Mouse (Mus musculus) embryonic facial prominence, embryonic 11.5 days (tissue): Measurements from ENCODE around the gene Ykt6. TPM values are rescaled to one million over a fixed set of nuclear protein-coding genes. Genes with fewer than 3 reads are reported as not detected.
"Not testable (repeated sequence)": the region's sequence is repeated elsewhere in the genome, so short reads cannot be mapped to it uniquely, and the experiment has no call there.

Experiments
- ATAC-seq: fragments of 200-750 bp; cut with Nextera tagmentation; replicated peaks from 2 replicates; pipeline ENCODE4 v1.8.0; 2017; ENCODE audit warnings: low read depth; ENCODE audit not compliant: insufficient number of reproducible peaks, low FRiP score, low TSS enrichment
- DNase-seq: peaks from one replicate; pipeline ENCODE4 v3.0.0-alpha.2; 2015; ENCODE audit warnings: low spot score
- H3K27ac ChIP-seq: fragments of 300-500 bp; sonication (generic); replicated peaks from 2 replicates; pipeline ENCODE4 v1.5.1; 2014; ENCODE audit warnings: mild to moderate bottlenecking, low read depth, low read length, control low read depth
- H3K27me3 ChIP-seq: fragments of 300-500 bp; sonication (generic); 2 replicates; pipeline ENCODE4 v1.6.1; 2014; ENCODE audit warnings: mild to moderate bottlenecking, low read length, moderate library complexity, mixed read lengths; ENCODE audit not compliant: control insufficient read depth, insufficient read depth
- H3K36me3 ChIP-seq: fragments of 300-500 bp; sonication (generic); replicated peaks from 2 replicates; pipeline ENCODE4 v1.6.1; 2014; ENCODE audit warnings: low read depth, mild to moderate bottlenecking, low read length, moderate library complexity, mixed read lengths; ENCODE audit not compliant: control insufficient read depth, insufficient read depth
- H3K4me1 ChIP-seq: fragments of 300-500 bp; sonication (generic); 2 replicates; pipeline ENCODE4 v1.6.1; 2014; ENCODE audit warnings: low read length, mixed read lengths; ENCODE audit not compliant: control insufficient read depth, insufficient read depth
- H3K4me2 ChIP-seq: fragments of 300-500 bp; sonication (generic); 2 replicates; pipeline ENCODE4 v1.6.1; 2014; ENCODE audit warnings: low read depth, mild to moderate bottlenecking, control low read depth, low read length, moderate library complexity
- H3K4me3 ChIP-seq: fragments of 300-500 bp; sonication (generic); 2 replicates; pipeline ENCODE4 v1.5.1; 2014; ENCODE audit warnings: low read depth, low read length, control low read depth
- H3K9ac ChIP-seq: fragments of 300-500 bp; sonication (generic); replicated peaks from 2 replicates; pipeline ENCODE4 v1.6.1; 2014; ENCODE audit warnings: mild to moderate bottlenecking, control low read depth, low read length
- H3K9me3 ChIP-seq: fragments of 300-500 bp; sonication (generic); replicated peaks from 2 replicates; pipeline ENCODE4 v1.6.1; 2016; ENCODE audit warnings: mild to moderate bottlenecking, low read length, inconsistent platforms, mixed read lengths; ENCODE audit not compliant: control insufficient read depth
- WGBS: fragments of 180-500 bp; shearing (Covaris S2); extraction: QIAGEN DNeasy Blood & Tissue Kit; methylation state at CpG from one replicate; pipeline ENCODE4 v1.1.7; 2014; 5-methylcytosine and 5-hydroxymethylcytosine counted together
- polyA plus RNA-seq: library from polyadenylated mRNA; unstranded; fragments of >200 nt; fragmentation: Nextera tagmentation; extraction: Ambion mirVana; gene quantifications from 2 replicates; pipeline ENCODE4 v1.2.1, GENCODE M21; 2014

The Ykt6 gene
- polyA plus RNA-seq, 1 experiment from 2014 or later: 30.1 TPM

DNA sequence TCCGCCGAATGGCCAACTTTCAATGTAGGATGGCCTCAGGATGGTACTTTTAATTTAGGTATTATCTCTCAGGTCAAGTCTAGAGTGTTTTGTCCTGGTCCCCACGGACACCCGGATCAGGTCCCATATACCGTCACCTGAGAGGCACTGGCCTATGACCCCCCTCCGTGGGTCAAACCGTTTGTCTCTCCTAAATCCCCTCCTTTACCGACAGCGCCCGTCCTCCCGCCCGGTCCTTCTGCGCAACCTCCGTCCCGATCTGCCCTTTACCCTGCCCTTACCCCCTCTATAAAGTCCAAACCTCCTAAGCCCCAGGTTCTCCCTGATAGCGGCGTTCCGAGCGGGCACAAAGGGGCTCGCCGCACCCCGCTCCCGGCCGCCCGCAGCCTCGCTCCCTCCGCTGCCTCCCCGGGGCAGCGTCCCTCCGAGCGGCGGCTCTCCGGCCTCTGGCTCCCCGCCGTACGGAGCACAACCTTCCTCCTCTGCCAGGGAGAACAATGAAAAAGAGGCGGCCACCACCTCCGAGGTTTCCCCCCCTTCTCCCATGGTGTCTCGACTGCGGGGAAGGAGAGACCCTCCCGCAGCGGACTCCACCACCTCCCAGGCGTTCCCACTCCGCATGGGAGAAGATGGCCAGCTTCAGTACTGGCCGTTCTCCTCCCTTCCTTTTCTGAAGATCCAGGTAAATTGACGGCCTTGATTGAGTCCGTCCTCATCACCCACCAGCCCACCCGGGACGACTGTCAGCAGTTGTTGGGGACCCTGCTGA is 51.7 kb downstream of the Ykt6 start:
- Histone ChIP-seq H3K4me3 (peak overlapping the region; percentile 35), H3K4me2 (peak overlapping the region; percentile 33)
- H3K9me3 ChIP-seq, DNase-seq, H3K27me3 ChIP-seq, H3K4me1 ChIP-seq, H3K36me3 ChIP-seq, H3K27ac ChIP-seq, H3K9ac ChIP-seq: not testable (repeated sequence)
- 0 out of 2 replicates have a peak, but pooled peaks have one; percentile 62 for ATAC-seq
- 4% methylated on average over 20 of the region's 49 CpGs for WGBS

DNA sequence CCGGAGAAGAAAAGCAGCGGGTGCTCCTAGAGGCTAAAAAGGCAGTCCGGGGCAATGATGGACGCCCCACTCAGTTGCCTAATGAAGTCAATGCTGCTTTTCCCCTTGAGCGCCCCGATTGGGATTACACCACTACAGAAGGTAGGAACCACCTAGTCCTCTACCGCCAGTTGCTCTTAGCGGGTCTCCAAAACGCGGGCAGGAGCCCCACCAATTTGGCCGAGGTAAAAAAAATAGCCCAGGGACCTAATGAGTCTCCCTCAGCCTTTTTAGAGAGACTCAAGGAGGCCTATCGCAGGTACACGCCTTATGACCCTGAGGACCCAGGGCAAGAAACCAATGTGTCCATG is 52.3 kb downstream of the Ykt6 start:
- H3K27ac ChIP-seq, H3K4me3 ChIP-seq, H3K36me3 ChIP-seq, ATAC-seq, H3K27me3 ChIP-seq, H3K9me3 ChIP-seq, H3K9ac ChIP-seq, H3K4me2 ChIP-seq, H3K4me1 ChIP-seq, DNase-seq: not testable (repeated sequence)
- 21% methylated on average over 8 of the region's 13 CpGs for WGBS

DNA sequence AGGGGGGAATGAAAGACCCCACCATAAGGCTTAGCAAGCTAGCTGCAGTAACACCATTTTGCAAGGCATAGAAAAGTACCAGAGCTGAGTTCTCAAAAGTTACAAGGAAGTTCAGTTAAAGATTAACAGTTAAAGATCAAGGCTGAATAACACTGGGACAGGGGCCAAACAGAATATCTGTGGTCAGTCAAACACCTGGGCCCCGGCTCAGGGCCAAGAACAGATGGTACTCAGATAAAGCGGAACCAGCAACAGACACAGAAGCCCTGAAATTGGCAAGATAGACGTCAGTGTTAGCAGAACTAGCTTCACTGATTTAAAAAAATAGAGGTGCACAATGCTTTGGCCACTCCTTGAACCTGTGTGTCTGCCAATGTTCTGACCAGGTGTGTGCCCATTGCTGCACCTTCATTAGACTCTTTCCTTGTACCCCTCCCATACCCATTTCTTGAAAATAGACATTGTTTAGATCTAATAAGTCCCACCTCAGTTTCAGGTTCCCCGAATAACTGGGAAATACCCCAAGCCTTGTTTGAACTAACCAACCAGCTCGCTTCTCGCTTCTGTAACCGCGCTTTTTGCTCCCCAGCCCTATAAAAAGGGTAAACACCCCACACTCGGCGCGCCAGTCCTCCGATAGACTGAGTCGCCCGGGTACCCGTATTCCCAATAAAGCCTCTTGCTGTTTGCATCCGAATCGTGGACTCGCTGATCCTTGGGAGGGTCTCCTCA is 55.4 kb downstream of the Ykt6 start:
- ATAC-seq, H3K4me1 ChIP-seq, H3K27me3 ChIP-seq, H3K4me2 ChIP-seq, DNase-seq, H3K9ac ChIP-seq, H3K4me3 ChIP-seq, H3K36me3 ChIP-seq, H3K9me3 ChIP-seq, H3K27ac ChIP-seq: not testable (repeated sequence)
- WGBS: 89% methylated on average over 2 of the region's 18 CpGs

DNA sequence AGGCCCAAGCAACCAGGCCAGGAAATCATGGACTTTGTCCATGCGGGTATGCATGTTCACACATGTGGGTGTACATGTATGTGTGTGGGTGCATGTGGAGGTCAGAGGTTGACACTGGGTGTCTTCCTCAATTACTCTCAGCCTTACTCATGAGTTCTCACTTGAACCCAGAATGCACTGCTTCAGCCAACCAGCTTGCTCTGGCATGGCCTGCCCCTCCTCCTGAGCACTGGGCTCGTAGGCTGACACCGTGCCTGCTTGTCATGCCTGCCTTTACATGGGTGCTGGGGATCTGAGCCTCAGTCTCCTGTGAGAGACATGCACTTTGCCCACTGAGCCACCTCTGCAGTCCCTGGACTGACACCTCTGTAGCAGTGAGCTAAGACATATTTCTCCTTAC is 56.4 kb downstream of the Ykt6 start:
- DNase-seq: no peak
- 89% methylated on average over 3 of the region's 3 CpGs for WGBS
- no peaks in the 10 kb centered on the region for H3K36me3 ChIP-seq
- no peaks in the 10 kb centered on the region for H3K9me3 ChIP-seq
- no peak overlapping the region for H3K4me3 ChIP-seq
- H3K27me3 ChIP-seq: no peaks in the 10 kb centered on the region
- H3K27ac ChIP-seq: no peak overlapping the region
- H3K4me2 ChIP-seq: no peak overlapping the region
- H3K9ac ChIP-seq: no peak overlapping the region
- H3K4me1 ChIP-seq: no peaks in the 10 kb centered on the region
- no peak for ATAC-seq

DNA sequence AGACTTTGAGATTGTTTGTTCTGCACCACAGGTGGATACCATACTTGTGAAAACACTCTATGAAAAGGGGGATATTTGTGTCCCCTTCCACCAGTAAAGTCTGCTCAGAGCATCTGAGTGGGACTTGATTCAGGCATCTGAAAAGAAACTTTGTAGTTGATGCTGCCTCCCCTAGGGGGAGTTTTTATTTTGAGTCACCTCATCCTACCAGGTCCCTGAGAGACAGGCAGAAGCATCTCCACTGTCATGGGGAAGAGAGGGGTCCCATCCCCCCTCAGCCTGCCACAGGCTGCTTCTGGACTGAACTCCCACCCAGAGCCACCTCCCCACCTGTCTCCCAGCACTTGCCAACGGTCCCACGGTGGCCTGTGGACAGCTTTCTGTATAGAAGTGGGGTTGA is 57.9 kb downstream of the Ykt6 start:
- WGBS: 76% methylated on average over 2 of the region's 2 CpGs
- H3K4me1 ChIP-seq: no peaks in the 10 kb centered on the region
- no peak overlapping the region for H3K9ac ChIP-seq
- no peak overlapping the region for H3K27ac ChIP-seq
- no peak overlapping the region for H3K4me2 ChIP-seq
- H3K9me3 ChIP-seq: no peaks in the 10 kb centered on the region
- no peaks in the 10 kb centered on the region for H3K36me3 ChIP-seq
- ATAC-seq: no peak
- no peak overlapping the region for H3K4me3 ChIP-seq
- DNase-seq: peak; percentile 30
- H3K27me3 ChIP-seq: no peaks in the 10 kb centered on the region

DNA sequence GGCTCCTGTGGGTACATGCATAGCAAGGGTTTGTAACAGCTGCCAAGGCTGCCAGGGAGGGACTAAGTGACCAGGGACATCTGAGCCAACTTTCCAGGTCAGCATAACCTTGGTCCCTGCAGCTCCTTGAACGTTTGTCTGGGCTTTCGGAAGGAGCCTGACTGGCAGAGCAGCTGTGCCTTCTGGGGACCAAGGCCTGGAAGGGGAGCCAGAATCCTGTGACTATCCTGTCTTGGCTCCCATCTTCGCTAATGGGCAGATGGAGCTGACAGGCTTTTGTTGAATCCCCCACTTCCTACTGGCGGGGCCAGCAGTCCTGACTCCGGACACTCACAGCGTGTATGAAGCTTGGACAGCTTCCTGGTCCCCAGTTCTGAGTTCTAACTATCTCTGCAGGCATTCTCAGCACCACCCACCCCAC is 59.5 kb downstream of the Ykt6 start:
- 75% methylated on average over 6 of the region's 6 CpGs for WGBS

DNA sequence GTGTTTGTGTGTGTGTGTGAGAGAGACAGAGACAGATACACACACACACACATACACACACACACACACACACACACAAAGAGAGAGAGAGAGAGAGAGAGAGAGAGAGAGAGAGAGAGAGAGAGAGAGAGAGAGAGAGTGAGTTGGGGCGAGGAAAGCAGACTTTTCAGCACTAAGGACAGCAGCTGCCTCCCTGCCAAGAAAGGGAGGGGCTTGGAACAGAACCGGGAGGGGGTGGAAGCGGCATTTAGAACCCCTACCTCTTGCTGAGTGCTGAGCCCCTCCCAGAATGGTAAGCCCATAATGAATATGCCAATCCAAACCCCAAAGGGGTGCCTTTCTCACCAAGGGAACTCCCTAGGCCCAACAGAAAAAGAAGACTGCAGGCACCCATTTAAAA is 60.9 kb downstream of the Ykt6 start:
- H3K4me1 ChIP-seq: no peaks in the 10 kb centered on the region
- H3K27me3 ChIP-seq: no peaks in the 10 kb centered on the region
- peak; percentile 58 for DNase-seq
- H3K9ac ChIP-seq: no peak overlapping the region
- H3K36me3 ChIP-seq: no peaks in the 10 kb centered on the region
- ATAC-seq: no peak
- no peak overlapping the region for H3K27ac ChIP-seq
- 0% methylated on average over 2 of the region's 3 CpGs for whole genome bisulfite sequencing
- H3K9me3 ChIP-seq: no peaks in the 10 kb centered on the region
- H3K4me2 ChIP-seq: no peak overlapping the region
- H3K4me3 ChIP-seq: no peak overlapping the region

More for the DNA sequence above, 59.5 kb downstream of the Ykt6 start:
- H3K9me3 ChIP-seq: no peaks in the 10 kb centered on the region
- no peak overlapping the region for H3K9ac ChIP-seq
- DNase-seq: no peak
- no peak for ATAC-seq
- no peak overlapping the region for H3K4me3 ChIP-seq
- H3K27ac ChIP-seq: no peak overlapping the region
- no peak overlapping the region for H3K4me2 ChIP-seq
- no peaks in the 10 kb centered on the region for H3K4me1 ChIP-seq
- no peaks in the 10 kb centered on the region for H3K36me3 ChIP-seq
- H3K27me3 ChIP-seq: no peaks in the 10 kb centered on the region

DNA sequence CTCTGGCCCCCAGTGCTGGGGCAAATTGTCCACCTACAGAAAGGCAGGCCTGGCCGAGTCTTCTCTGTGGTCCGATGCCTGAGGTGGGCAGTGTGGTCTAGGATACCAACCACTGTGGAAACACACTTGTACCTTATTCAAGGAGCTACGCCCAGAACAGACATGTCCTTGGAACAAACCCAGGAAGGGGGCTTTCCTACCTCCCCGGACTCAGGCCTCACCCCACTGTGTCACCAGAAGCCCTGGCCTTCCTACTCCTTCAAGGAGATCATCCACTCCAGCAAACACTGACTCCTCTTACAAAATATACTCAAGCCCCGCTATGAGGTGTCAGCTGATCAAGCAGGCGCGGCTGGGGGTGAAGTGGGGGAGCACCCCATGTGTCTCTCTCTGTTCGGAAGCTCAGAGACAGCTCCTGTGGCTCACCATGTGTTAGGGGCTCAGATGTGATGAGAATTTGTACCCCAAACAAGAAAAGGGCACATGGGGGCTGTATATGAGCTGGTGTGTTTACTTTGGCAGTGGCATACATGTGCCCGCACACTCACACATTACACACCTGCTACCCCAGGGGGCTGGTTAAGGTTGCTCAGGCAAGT is 61.4 kb downstream of the Ykt6 start:
- ATAC-seq: no peak
- H3K36me3 ChIP-seq: no peaks in the 10 kb centered on the region
- no peaks in the 10 kb centered on the region for H3K9me3 ChIP-seq

More for the DNA sequence above, 61.4 kb downstream of the Ykt6 start:
- Histone ChIP-seq H3K27ac (no peak overlapping the region), H3K27me3 (no peaks in the 10 kb centered on the region), H3K4me3 (no peak overlapping the region), H3K9ac (no peak overlapping the region), H3K4me2 (no peak overlapping the region), H3K4me1 (no peaks in the 10 kb centered on the region)
- WGBS: 67% methylated on average over 9 of the region's 9 CpGs
- DNase-seq: no peak
